Mouse (Mus musculus) forebrain, embryonic 10.5 days (tissue): ENCODE measurements around the gene Hist1h1t. TPM values are rescaled to one million over a fixed set of nuclear protein-coding genes. Genes with fewer than 3 reads are reported as not detected.
"Not testable (repeated sequence)": the region's sequence is repeated elsewhere in the genome, so short reads cannot be mapped to it uniquely, and the experiment has no call there.

Source experiments
- DNase-seq: peaks from one replicate; pipeline ENCODE4 v3.0.0-alpha.2; 2017; ENCODE audit warnings: low spot score; ENCODE audit errors: extremely low spot score
- H3K27ac ChIP-seq: fragments of 300-500 bp; sonication (generic); 2 replicates; pipeline ENCODE4 v1.5.1; 2016; ENCODE audit warnings: mild to moderate bottlenecking
- H3K27me3 ChIP-seq: fragments of 300-500 bp; sonication (generic); 2 replicates; pipeline ENCODE4 v1.6.1; 2016; ENCODE audit warnings: mild to moderate bottlenecking; ENCODE audit not compliant: poor library complexity, severe bottlenecking
- H3K36me3 ChIP-seq: fragments of 300-500 bp; sonication (generic); replicated peaks from 2 replicates; pipeline ENCODE4 v1.6.1; 2016; ENCODE audit warnings: mild to moderate bottlenecking, moderate library complexity
- H3K4me1 ChIP-seq: fragments of 300-500 bp; sonication (generic); 2 replicates; pipeline ENCODE4 v1.6.1; 2016
- H3K4me3 ChIP-seq: fragments of 300-500 bp; sonication (generic); 2 replicates; pipeline ENCODE4 v1.5.1; 2016; ENCODE audit warnings: mild to moderate bottlenecking, moderate library complexity
- H3K9me3 ChIP-seq: fragments of 300-500 bp; sonication (generic); 2 replicates; pipeline ENCODE4 v1.6.1; 2016; ENCODE audit warnings: mild to moderate bottlenecking, moderate library complexity
- WGBS: fragments of 180-500 bp; shearing (Covaris S2); methylation state at CpG from one replicate; pipeline ENCODE4 v1.1.7; 2016; 5-methylcytosine and 5-hydroxymethylcytosine counted together
- polyA plus RNA-seq: library from polyadenylated mRNA; unstranded; fragments of >200 nt; fragmentation: Nextera tagmentation; extraction: Ambion mirVana; gene quantifications from 2 replicates; pipeline ENCODE4 v1.2.1, GENCODE M21; 2016

The Hist1h1t gene
- polyA plus RNA-seq: not detected in 2 replicates

DNA sequence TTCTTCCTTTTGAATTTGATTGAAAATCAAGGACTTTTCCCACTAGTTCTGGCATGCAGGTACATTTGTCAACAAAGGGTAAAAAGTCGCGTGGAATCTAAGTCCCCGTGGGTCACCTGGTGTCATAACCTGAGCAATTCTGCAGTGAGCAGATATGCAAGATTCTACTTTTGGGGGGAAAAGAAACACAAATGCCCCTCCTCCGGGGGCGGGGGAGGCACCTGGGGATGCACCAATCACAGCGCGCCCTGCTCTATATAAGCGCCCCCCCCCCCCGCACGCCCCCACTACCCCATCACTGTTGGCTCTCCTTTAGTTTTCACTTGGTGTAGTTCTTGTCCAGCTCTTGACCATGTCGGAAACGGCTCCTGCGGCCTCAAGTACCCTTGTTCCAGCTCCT, at the start of gene Hist1h1t:
TSS of gene Hist1h1t (plus strand) at position 301 of the 400 bp plus-strand sequence.
- peaks cover 31% of the 10 kb centered on the region for H3K4me1 ChIP-seq
- H3K4me3 ChIP-seq: peak within 1 kb of the TSS; percentile 20; the same call in 1 of the 2 replicates
- no peaks in the 10 kb centered on the region for H3K9me3 ChIP-seq
- no peaks in the 10 kb centered on the region; the same call in 1 of the 2 replicates for H3K36me3 ChIP-seq
- H3K27me3 ChIP-seq: no peaks in the 10 kb centered on the region
- peak within 1 kb of the TSS; percentile 90 for H3K27ac ChIP-seq
- DNase-seq: no peak
- WGBS: 46% methylated on average over 13 of the region's 13 CpGs

GRCm38 (mm10) chr13:23659636-23660366, 35.8 kb upstream of the Hist1h1t start:
- H3K4me3 ChIP-seq: no peak overlapping the region
- DNase-seq: no peak
- H3K4me1 ChIP-seq: no peaks in the 10 kb centered on the region
- H3K27me3 ChIP-seq: no peaks in the 10 kb centered on the region
- H3K27ac ChIP-seq: no peak overlapping the region
- H3K9me3 ChIP-seq: no peaks in the 10 kb centered on the region
- 84% methylated on average over 6 of the region's 6 CpGs for WGBS
- H3K36me3 ChIP-seq: no peaks in the 10 kb centered on the region

DNA sequence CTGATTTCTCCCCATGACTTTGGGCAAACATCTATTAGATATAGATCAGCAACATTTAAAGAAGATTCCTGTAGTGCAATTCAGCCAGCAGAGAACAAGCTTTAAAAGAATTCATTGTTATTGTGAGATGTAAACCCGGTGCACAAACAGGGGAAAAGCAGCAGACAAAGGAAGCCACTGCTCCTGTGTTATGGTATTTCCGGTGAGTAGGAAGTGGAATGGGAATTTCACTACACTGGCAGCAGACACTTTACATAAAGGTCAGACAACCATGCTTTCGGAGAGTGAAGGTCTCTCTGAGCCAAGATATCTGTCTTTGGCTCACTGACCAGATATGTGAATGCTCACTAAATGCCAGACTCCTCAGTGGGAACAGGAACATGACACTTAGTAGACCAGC, 33.1 kb upstream of the Hist1h1t start:
- Histone ChIP-seq H3K4me1 (no peaks in the 10 kb centered on the region), H3K36me3 (no peaks in the 10 kb centered on the region), H3K9me3 (no peaks in the 10 kb centered on the region), H3K27me3 (no peaks in the 10 kb centered on the region), H3K27ac (no peak overlapping the region), H3K4me3 (no peak overlapping the region)
- DNase-seq: no peak
- 83% methylated on average over 3 of the region's 3 CpGs for WGBS

- H3K27ac ChIP-seq: peak overlapping the region; percentile 89
- peak; percentile 33 for DNase-seq
- peak overlapping the region; percentile 52 for H3K4me3 ChIP-seq
- H3K27me3 ChIP-seq: no peaks in the 10 kb centered on the region
- 88% methylated on average over 6 of the region's 6 CpGs for WGBS
- H3K4me1 ChIP-seq: peaks cover 28% of the 10 kb centered on the region
- H3K9me3 ChIP-seq: no peaks in the 10 kb centered on the region
- H3K36me3 ChIP-seq: no peaks in the 10 kb centered on the region
These were observed 13.5 kb upstream of the Hist1h1t start for GRCm38 (mm10) chr13:23681990-23682582.

DNA sequence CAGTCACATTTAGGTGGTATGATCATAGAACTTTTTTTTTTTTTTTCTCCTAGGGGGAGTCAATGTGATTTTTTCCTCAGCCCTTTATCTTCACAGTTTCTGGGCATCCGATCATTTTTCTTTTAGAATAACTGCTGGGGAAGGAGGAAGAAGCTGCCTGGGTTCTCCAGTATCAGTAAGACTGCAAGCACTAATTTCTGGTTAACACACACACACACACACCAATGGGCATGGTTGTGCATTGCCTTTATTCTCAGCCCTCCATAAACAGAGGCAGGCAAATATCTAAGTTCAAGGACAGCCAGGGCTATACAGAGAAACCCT, 13.0 kb upstream of the Hist1h1t start:
- H3K27me3 ChIP-seq: no peaks in the 10 kb centered on the region
- WGBS: 43% methylated on average over 1 of the region's 1 CpGs
- H3K9me3 ChIP-seq: no peaks in the 10 kb centered on the region
- H3K27ac ChIP-seq: peak overlapping the region; percentile 89
- DNase-seq: no peak
- peak overlapping the region; percentile 52 for H3K4me3 ChIP-seq
- no peaks in the 10 kb centered on the region for H3K36me3 ChIP-seq
- H3K4me1 ChIP-seq: peaks cover 28% of the 10 kb centered on the region

DNA sequence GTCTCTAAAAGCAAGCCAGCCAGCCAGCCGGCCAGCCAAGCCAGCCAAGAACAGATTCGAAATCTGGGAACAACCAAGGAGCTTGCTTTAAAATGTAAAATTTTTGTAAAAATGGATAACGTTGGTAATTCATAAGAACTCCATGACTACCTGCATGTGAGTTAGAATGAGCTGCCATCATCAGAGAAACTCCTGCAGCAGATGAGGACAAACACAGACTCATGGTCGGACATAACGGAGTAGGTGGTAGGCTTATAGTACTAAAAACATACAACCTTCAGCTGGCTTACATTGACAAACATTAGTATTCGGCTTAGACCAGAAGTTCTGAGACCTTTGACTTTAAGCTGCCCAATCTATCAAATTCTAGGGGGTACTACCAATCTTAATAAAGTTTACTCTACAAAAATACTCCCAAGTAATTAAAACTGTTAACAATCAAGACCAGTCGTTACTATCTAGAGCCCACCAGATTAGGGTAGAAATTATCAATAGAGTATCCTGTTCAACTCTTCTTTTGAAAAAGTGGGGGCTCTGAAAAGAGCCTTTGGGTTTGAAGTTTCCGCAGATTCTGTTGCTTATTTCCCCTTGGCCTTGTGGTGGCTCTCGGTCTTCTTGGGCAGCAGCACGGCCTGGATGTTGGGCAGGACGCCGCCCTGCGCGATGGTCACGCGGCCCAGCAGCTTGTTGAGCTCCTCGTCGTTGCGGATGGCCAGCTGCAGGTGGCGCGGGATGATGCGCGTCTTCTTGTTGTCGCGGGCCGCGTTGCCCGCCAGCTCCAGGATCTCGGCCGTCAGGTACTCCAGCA, 12.5 kb upstream of the Hist1h1t start:
- Histone ChIP-seq H3K4me1 (peaks cover 28% of the 10 kb centered on the region), H3K27ac (peak overlapping the region; percentile 89), H3K4me3 (peak overlapping the region; percentile 52)
- WGBS: 11% methylated on average over 16 of the region's 30 CpGs
- H3K27me3 ChIP-seq, H3K36me3 ChIP-seq, H3K9me3 ChIP-seq: not testable (repeated sequence)
- peak; percentile 41 for DNase-seq

DNA sequence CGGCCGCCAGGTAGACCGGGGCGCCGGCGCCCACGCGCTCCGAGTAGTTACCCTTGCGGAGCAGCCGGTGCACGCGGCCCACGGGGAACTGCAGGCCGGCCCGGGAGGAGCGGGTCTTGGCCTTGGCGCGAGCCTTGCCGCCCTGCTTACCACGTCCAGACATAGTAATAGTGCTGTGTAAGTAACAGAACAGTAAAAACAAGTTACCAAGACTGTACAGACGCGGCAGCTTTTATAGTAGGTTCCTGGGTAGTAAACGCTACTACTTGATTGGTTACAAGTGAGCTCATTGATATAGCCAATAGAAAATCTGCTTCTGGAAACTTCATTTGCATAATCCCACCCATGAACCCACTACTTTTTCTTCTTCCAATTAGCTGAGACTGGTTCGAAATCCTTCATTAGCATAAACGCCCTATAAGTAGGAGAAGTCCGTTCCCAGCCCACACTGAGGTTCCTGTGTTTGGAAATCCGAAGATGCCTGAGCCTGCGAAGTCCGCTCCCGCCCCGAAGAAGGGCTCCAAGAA, 11.8 kb upstream of the Hist1h1t start, which contains the start of the genes Hist1h2ac and Hist1h2bc:
TSS of gene Hist1h2ac (minus strand) at position 194 of the 527 bp plus-strand sequence.
TSS of gene Hist1h2bc (plus strand) at position 445 of the 527 bp plus-strand sequence.
- Histone ChIP-seq H3K27ac (peak within 1 kb of the TSS; percentile 93), H3K27me3 (no peaks in the 10 kb centered on the region), H3K4me3 (peak within 1 kb of the TSS; percentile 54), H3K4me1 (peaks cover 28% of the 10 kb centered on the region), H3K36me3 (no peaks in the 10 kb centered on the region), H3K9me3 (no peaks in the 10 kb centered on the region)
- WGBS: 0% methylated on average over 32 of the region's 32 CpGs
- DNase-seq: peak; percentile 85

- H3K27ac ChIP-seq: peak overlapping the region; percentile 93
- H3K27me3 ChIP-seq, H3K9me3 ChIP-seq, H3K36me3 ChIP-seq: not testable (repeated sequence)
- under 1% methylated on average over 19 of the region's 37 CpGs for WGBS
- peak overlapping the region; percentile 54 for H3K4me3 ChIP-seq
- peak; percentile 60 for DNase-seq
- H3K4me1 ChIP-seq: peaks cover 28% of the 10 kb centered on the region
These were observed 11.2 kb upstream of the Hist1h1t start for GRCm38 (mm10) chr13:23684295-23684945.

GRCm38 (mm10) chr13:23685121-23685861, 10.3 kb upstream of the Hist1h1t start:
- Histone ChIP-seq H3K27ac (peak overlapping the region; percentile 93), H3K27me3 (no peaks in the 10 kb centered on the region), H3K36me3 (no peaks in the 10 kb centered on the region), H3K4me1 (peaks cover 28% of the 10 kb centered on the region), H3K4me3 (peak overlapping the region; percentile 54), H3K9me3 (no peaks in the 10 kb centered on the region)
- DNase-seq: peak; percentile 47
- 29% methylated on average over 15 of the region's 15 CpGs for WGBS

GRCm38 (mm10) chr13:23685966-23686365, 9.6 kb upstream of the Hist1h1t start:
- Histone ChIP-seq H3K27me3 (no peaks in the 10 kb centered on the region), H3K4me3 (peak overlapping the region; percentile 54), H3K9me3 (no peaks in the 10 kb centered on the region), H3K27ac (peak overlapping the region; percentile 93), H3K4me1 (peaks cover 28% of the 10 kb centered on the region), H3K36me3 (no peaks in the 10 kb centered on the region)
- no peak for DNase-seq
- WGBS: 78% methylated on average over 4 of the region's 4 CpGs

DNA sequence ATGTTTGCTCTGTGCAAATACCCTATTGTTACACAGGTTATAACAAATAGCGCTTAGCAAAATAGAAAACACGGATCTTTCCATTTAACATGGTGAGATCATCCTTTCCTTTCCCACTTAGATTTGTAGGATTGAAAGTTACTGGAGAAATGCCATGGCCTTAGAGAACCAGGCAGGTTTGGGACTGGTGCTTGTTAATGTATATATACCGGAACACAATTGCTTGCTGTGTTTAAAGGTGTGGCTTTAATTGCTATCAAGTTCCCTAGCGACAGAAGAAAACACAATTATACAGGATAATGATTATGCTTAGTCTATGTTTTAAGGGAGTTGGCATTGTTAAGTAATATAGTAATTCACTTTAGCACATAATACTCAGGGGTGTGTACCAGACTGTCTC, 8.4 kb upstream of the Hist1h1t start:
- no peak for DNase-seq
- Histone ChIP-seq H3K4me1 (peaks cover 26% of the 10 kb centered on the region), H3K9me3 (no peaks in the 10 kb centered on the region), H3K4me3 (no peak overlapping the region), H3K36me3 (no peaks in the 10 kb centered on the region), H3K27ac (0 out of 2 replicates have a peak overlapping the region, but pooled peaks have one; percentile 35), H3K27me3 (no peaks in the 10 kb centered on the region)
- WGBS: 93% methylated on average over 4 of the region's 4 CpGs
